Mouse (Mus musculus) MEL (cell line): ENCODE measurements around the gene Rgs12. TPM values are rescaled to one million over a fixed set of nuclear protein-coding genes. Genes with fewer than 3 reads are reported as not detected.
A peak's percentile ranks its signal among the peaks of the same experiment; 100 is the strongest.

Source experiments
- DNase-seq: peaks from one replicate; pipeline ENCODE4 v3.0.0; 2011; ENCODE audit warnings: low read depth, low spot score
- H3K27ac ChIP-seq: 2 replicates; pipeline ENCODE4 v1.5.1; 2012; ENCODE audit warnings: low read depth, mild to moderate bottlenecking, control low read depth, low read length, moderate library complexity; ENCODE audit not compliant: control insufficient read depth
- H3K27me3 ChIP-seq, 2 experiments: fragments of 150-350 bp in 1 of 2; sonication (generic) in 1 of 2; 2 replicates each; pipeline ENCODE4 v1.6.1; 2012; ENCODE audit warnings: low read length in 2 of 2, mild to moderate bottlenecking in 2 of 2, improper control_type of control experiment in 1 of 2, moderate library complexity in 1 of 2; ENCODE audit not compliant: insufficient read depth in 2 of 2, control insufficient read depth in 1 of 2
- H3K36me3 ChIP-seq, 2 experiments: 2 replicates each; pipeline ENCODE4 v1.6.1; 2012 to 2014; ENCODE audit warnings: low read length in 2 of 2, improper control_type of control experiment in 1 of 2, inconsistent platforms in 1 of 2, mild to moderate bottlenecking in 1 of 2; ENCODE audit not compliant: insufficient read depth in 2 of 2, control insufficient read depth in 1 of 2
- H3K4me1 ChIP-seq, 2 experiments: fragments of 150-350 bp in 1 of 2; sonication (generic) in 1 of 2; 2 replicates each; pipeline ENCODE4 v1.6.1; 2012; ENCODE audit warnings: low read length in 2 of 2, improper control_type of control experiment in 1 of 2, mild to moderate bottlenecking in 1 of 2; ENCODE audit not compliant: insufficient read depth in 2 of 2, control insufficient read depth in 1 of 2
- H3K4me3 ChIP-seq, 2 experiments: fragments of 150-350 bp in 1 of 2; sonication (generic) in 1 of 2; 2 replicates each; pipeline ENCODE4 v1.5.1; 2012; ENCODE audit warnings: low read depth in 2 of 2, low read length in 2 of 2, mild to moderate bottlenecking in 2 of 2, moderate library complexity in 2 of 2, control low read depth in 1 of 2, improper control_type of control experiment in 1 of 2; ENCODE audit not compliant: control insufficient read depth in 1 of 2, insufficient read depth in 1 of 2
- H3K79me2 ChIP-seq: 2 replicates; pipeline ENCODE4 v1.6.1; 2012; ENCODE audit warnings: mild to moderate bottlenecking, low read length, moderate library complexity; ENCODE audit not compliant: control insufficient read depth, poor library complexity, insufficient read depth
- H3K9ac ChIP-seq: 2 replicates; pipeline ENCODE4 v1.6.1; 2012; ENCODE audit warnings: low read depth, mild to moderate bottlenecking, control low read depth, low read length, moderate library complexity; ENCODE audit not compliant: control insufficient read depth, poor library complexity, severe bottlenecking
- H3K9me3 ChIP-seq: fragments of 150-350 bp; sonication (generic); replicated peaks from 2 replicates; pipeline ENCODE4 v1.6.1; 2012; ENCODE audit warnings: mild to moderate bottlenecking, low read length, improper control_type of control experiment, moderate library complexity; ENCODE audit not compliant: insufficient read depth
- CHD2 ChIP-seq: IDR thresholded peaks from 2 replicates; pipeline ENCODE4 v1.6.1; 2011; ENCODE audit warnings: low read length, improper control_type of control experiment
- E2F4 ChIP-seq: IDR thresholded peaks from 2 replicates; pipeline ENCODE4 v1.6.1; 2011; ENCODE audit warnings: low read depth, low read length, improper control_type of control experiment, borderline replicate concordance
- ELF1 ChIP-seq: IDR thresholded peaks from 2 replicates; pipeline ENCODE4 v1.6.1; 2014; ENCODE audit warnings: low read depth, mild to moderate bottlenecking, inconsistent platforms, low read length, improper control_type of control experiment, moderate library complexity
- EP300 ChIP-seq, 2 experiments: IDR thresholded peaks; 2 replicates each; pipeline ENCODE4 v1.6.1; 2011; ENCODE audit warnings: improper control_type of control experiment in 2 of 2, low read length in 2 of 2, low read depth in 1 of 2, mild to moderate bottlenecking in 1 of 2
- ETS1 ChIP-seq: IDR thresholded peaks from 2 replicates; pipeline ENCODE4 v1.6.1; 2012; ENCODE audit warnings: low read depth, mild to moderate bottlenecking, inconsistent platforms, low read length, improper control_type of control experiment, moderate library complexity
- GABPA ChIP-seq: IDR thresholded peaks from 2 replicates; pipeline ENCODE4 v1.6.1; 2012; ENCODE audit warnings: low read depth, mild to moderate bottlenecking, inconsistent platforms, low read length, improper control_type of control experiment, moderate library complexity
- JUND ChIP-seq: IDR thresholded peaks from 2 replicates; pipeline ENCODE4 v1.6.1; 2011; ENCODE audit warnings: low read depth, mild to moderate bottlenecking, improper control_type of control experiment, low read length
- MAX ChIP-seq: IDR thresholded peaks from 2 replicates; pipeline ENCODE4 v1.6.1; 2011; ENCODE audit warnings: low read length, improper control_type of control experiment
- MEF2A ChIP-seq: IDR thresholded peaks from 2 replicates; pipeline ENCODE4 v1.6.1; 2014; ENCODE audit warnings: low read depth, mild to moderate bottlenecking, inconsistent platforms, low read length, improper control_type of control experiment; ENCODE audit not compliant: poor library complexity, insufficient replicate concordance, severe bottlenecking; ENCODE audit errors: extremely low read depth
- MYB ChIP-seq: IDR thresholded peaks from 2 replicates; pipeline ENCODE4 v1.6.1; 2011; ENCODE audit warnings: mild to moderate bottlenecking, low read depth, low read length, improper control_type of control experiment
- RAD21 ChIP-seq: IDR thresholded peaks from 2 replicates; pipeline ENCODE4 v1.6.1; 2011; ENCODE audit warnings: mild to moderate bottlenecking, low read depth, low read length, improper control_type of control experiment
- SMC3 ChIP-seq: IDR thresholded peaks from 2 replicates; pipeline ENCODE4 v1.6.1; 2011; ENCODE audit warnings: low read depth, low read length, improper control_type of control experiment
- TAL1 ChIP-seq: IDR thresholded peaks from 2 replicates; pipeline ENCODE4 v1.6.1; 2012; ENCODE audit warnings: mild to moderate bottlenecking, inconsistent platforms, low read length, moderate library complexity, mixed read lengths
- TBP ChIP-seq: IDR thresholded peaks from 2 replicates; pipeline ENCODE4 v1.8.0; 2011; ENCODE audit warnings: low read depth, low read length, improper control_type of control experiment
- TCF12 ChIP-seq: IDR thresholded peaks from 2 replicates; pipeline ENCODE4 v1.6.1; 2014; ENCODE audit warnings: low read depth, mild to moderate bottlenecking, inconsistent platforms, low read length, improper control_type of control experiment, moderate library complexity
- ZNF384 ChIP-seq: IDR thresholded peaks from 2 replicates; pipeline ENCODE4 v1.6.1; 2012; ENCODE audit warnings: low read depth, mild to moderate bottlenecking, inconsistent platforms, low read length, improper control_type of control experiment
- polyA plus RNA-seq, 2 experiments: library from polyadenylated mRNA; stranded (reverse) in 1 of 2; unstranded in 1 of 2; fragments of >175 nt in 1 of 2; fragments of >200 nt in 1 of 2; gene quantifications; 2 replicates each; pipeline versions ENCODE4 v1.2.1 to v1.2.4; 2012; ENCODE audit warnings: low replicate concordance in 2 of 2, low read depth in 1 of 2; ENCODE audit not compliant: insufficient read length in 2 of 2, insufficient read depth in 1 of 2, missing spikeins in 1 of 2
- total RNA-seq: library from RNA; depleted of rRNA; stranded (reverse); fragments of 300-350 nt; gene quantifications from 2 replicates; pipeline ENCODE4 v1.2.3, GENCODE M21; 2012

The Rgs12 gene
- total and polyA plus RNA-seq, 3 experiments, result 11.9 to 15.4 TPM; not detected in 1

DNA sequence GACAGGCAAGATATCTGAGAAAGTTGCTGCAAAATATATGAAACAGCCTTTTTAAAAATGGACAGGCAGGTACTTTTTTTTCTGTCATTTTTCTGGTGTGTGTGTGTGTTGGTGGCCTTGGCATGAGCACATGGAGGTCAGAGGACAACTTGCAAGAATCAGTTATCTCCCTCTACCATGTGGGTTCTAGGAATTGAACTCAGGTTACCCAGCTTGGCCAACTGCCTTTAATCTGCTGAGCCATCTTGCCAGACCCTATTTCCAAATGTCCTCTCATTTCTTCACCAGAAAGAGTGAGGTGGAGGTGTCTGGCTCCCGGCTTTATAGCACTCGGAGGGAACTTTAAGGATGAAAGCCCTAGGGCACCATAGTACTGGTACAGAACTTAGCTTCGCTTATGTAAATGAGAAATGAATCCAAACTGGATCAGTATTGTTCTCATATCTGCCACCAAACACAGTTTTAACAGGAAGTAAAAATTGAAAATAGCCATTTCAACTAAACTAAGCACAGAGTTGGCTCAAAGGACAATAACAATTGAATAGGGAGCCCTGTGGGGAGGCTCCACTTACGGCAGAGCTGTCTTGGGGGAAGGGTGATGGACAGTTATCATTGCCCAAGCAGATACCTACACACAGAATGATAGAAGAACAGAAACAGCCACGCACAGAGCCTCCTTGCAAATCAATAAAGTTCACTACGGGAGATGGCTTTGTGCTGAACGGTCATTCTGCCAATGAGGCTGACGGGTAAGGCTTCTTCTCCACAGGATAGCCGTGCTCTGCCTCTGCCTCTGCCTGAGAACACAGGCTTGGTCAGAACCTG lies 18.9 kb upstream of the Rgs12 start:
- no peak for DNase-seq
- H3K79me2 ChIP-seq, result no peaks in the 10 kb centered on the region
- H3K9ac ChIP-seq, result no peak overlapping the region
- TF ChIP-seq MAX, result peak; percentile 51; the same call in 1 of the 2 replicates
- TF ChIP-seq MEF2A, result no peak
- peak; percentile 59 for TF ChIP-seq TAL1
- no peak for TF ChIP-seq ZNF384
- TF ChIP-seq GABPA, result no peak
- no peak for TF ChIP-seq ELF1
- no peak for TF ChIP-seq MYB
- TF ChIP-seq JUND, result no peak
- no peak for TF ChIP-seq TBP
- peak; percentile 41; the same call in 1 of the 2 replicates for TF ChIP-seq TCF12
- no peak for TF ChIP-seq SMC3
- 0 out of 4 replicates have a peak, but pooled peaks of 1 of the 2 experiments have one; percentile 24 for TF ChIP-seq EP300 (IDR thresholded peaks at IDR 0.05; ENCODE audit: low read depth in 1 of 2, low read length in 2 of 2)
- no peak for TF ChIP-seq RAD21
- no peak for TF ChIP-seq ETS1
- TF ChIP-seq E2F4, result no peak
- no peak overlapping the region for H3K4me3 ChIP-seq
- H3K4me1 ChIP-seq, result peaks cover 4 to 7% of the 10 kb centered on the region in 2 experiments
- no peaks in the 10 kb centered on the region for H3K27me3 ChIP-seq
- H3K9me3 ChIP-seq, result no peaks in the 10 kb centered on the region
- H3K36me3 ChIP-seq, result peaks cover 0 to 9% of the 10 kb centered on the region in 2 experiments; a peak in 2 of 4 replicates
- H3K27ac ChIP-seq, result no peak overlapping the region

DNA sequence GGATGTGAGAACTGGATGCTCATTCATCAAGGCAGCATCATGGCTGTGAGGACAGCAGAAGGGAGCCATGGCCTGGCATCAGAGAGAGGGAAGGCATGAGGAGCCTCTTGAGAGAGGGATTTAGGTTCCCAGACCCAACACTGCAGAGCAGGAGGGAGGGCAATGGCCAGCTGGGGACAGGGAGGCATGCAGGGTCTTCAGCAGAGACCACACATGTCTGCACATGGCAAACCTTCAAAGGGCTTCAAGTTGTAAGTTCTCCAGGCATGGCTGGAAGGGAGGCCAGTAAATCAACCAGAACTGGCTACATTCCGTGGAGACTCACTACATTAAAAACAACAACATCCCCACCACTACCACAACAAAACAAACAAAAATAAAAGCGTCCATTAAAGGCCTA lies 18.2 kb upstream of the Rgs12 start:
- Histone ChIP-seq H3K36me3 (peaks cover 0 to 9% of the 10 kb centered on the region in 2 experiments; a peak in 2 of 4 replicates), H3K27me3 (no peaks in the 10 kb centered on the region), H3K9me3 (no peaks in the 10 kb centered on the region), H3K27ac (no peak overlapping the region), H3K4me3 (no peak overlapping the region), H3K79me2 (no peaks in the 10 kb centered on the region), H3K9ac (no peak overlapping the region), H3K4me1 (peaks cover 4 to 7% of the 10 kb centered on the region in 2 experiments)
- no peak for DNase-seq
- no peak for TF ChIP-seq CHD2
